Mouse (Mus musculus) MEL-GATA-1-ER (cell line): Measurements from ENCODE around the gene A830031A19Rik.

Experiments used
- DNase-seq: peaks from one replicate; pipeline ENCODE4 v3.0.0-alpha.2; 2012; ENCODE audit warnings: low read depth; ENCODE audit errors: extremely low read depth

A830031A19Rik gene

GRCm38 (mm10) chr11:24008976-24009375 is 65.9 kb downstream of the A830031A19Rik start:
- no peak for DNase-seq

- DNase-seq, result no peak
Measured at GRCm38 (mm10) chr11:24008244-24008643, 66.6 kb downstream of the A830031A19Rik start.

GRCm38 (mm10) chr11:24005445-24006156 is 69.3 kb downstream of the A830031A19Rik start:
- no peak for DNase-seq

- no peak for DNase-seq
Measured at GRCm38 (mm10) chr11:24000675-24001074, 74.2 kb downstream of the A830031A19Rik start.
